Mouse (Mus musculus): ENCODE measurements at regions not wholly inside any gene's neighbourhood (a gene's known extent, or its start where the extent isn't known, plus 50 kb on each side); places are given as distances from the start of the nearest gene placed in this dataset.

DNA sequence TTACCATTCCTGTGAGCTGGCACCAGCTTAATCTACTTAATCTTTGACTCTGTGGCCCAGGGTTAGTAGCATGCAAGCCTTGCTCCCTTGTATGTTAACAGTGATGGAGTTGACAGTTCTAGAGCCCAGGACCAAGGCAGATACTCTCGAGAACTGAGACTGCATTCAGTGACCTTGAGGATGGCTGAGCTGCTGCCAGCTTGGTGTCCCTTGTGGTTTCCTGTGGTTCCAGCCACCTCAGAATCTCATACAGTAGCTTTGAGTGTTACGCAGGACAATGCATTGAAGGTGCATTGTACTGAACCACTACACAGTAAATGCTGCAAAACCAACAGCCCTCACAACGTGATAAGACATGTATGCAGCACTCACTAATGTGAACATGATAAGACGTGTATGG, 90.6 kb downstream of the Zfp706 start:
- no peak for DNase-seq

DNA sequence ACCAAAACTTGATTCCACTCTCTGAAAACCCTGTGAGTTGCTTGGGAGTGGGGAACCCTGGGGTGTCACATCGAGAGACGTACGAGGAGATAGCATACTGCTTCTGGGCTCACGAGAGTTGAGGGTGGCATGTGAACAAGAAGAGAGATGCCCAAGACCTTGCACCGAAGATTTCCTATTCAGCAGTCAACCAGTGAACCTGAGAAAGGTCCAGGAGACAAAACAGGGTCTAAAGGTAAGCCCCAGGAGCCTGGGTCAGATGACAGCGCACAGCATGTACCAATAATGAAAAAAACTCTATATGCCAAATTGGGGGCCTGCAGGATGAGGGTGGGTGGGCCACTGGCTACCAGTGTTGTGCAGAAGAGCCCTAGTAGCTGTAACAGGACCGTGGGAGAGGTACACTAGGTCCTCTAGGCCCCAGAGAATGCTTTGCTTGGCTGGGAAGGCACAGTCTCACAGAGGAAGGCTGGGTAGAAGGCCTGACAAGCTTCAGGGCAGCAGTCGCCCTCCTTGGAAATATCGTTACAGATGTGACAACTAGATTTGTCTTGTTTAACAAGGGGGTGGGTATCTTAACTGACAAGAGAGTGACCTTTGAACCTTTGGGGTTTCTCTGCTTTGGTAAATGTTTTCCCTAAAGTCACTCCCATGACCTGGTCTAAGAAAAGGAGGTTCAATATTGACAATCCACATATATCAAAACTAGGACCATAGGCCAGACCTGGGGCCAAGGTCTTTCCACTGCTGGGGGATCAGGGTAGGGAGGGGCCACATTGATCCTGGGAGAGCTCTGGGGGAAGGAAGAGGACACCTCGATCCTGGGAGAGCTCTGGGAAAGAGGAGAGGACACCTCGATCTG, 93.1 kb downstream of the Zfp706 start:
- no peak for DNase-seq

DNA sequence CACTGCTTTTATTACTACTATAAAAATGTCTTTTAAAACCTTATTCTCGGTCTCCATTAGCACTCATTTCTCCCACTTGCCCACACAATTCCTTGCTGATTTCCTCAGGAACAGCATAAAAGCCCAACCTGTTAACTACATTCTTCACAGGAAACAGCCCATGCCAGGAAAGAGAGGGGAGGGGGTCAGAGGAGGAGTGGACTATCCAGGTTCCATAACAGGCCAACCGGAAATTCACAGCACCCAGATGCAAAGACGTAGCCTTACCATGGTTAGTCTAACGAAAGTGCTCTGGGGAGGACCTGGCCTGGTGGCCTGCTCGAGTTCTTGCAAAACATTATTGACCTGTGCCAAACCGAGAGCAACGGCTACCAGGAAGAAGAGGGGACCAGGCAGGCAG, 94.3 kb downstream of the Zfp706 start:
- DNase-seq: no peak

DNA sequence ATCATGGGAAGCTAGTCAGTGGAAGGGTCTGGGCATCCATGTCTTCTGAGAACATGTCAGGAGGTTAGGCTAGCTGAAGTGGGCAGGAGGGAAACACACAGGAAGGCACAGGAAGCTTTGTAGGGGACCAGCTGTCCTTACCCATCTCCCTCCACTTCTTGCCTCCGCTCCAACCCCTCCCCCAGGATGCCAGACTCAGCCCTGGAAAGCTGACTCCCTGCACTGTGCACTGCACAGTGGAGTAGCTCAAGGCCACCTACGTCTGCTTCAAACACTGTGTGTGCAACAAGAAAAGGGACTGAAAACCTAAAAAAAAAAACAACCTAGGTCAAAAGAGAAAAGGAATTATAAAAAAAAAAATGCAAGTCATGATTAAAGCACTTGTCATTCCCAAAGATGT, 97.3 kb downstream of the Zfp706 start:
- no peak for DNase-seq

DNA sequence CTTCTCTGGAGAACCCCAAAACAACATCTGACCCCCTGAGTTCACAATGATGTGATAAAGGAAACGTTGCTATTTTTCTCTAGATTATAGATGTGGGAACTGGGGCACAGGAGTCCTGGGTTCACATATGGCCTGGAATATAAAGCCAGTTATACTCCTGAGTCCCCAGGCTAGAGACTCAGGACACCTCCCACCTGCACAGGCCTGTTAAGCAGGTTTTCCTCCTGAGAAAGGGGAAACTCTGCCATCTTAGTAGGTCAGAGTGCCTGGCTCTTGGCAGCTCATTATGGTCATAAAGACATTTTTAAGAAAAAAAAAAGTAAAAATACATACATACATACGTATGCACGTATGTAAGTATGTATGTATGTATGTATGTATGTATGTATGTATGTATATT, 98.1 kb downstream of the Zfp706 start:
- no peak for DNase-seq

DNA sequence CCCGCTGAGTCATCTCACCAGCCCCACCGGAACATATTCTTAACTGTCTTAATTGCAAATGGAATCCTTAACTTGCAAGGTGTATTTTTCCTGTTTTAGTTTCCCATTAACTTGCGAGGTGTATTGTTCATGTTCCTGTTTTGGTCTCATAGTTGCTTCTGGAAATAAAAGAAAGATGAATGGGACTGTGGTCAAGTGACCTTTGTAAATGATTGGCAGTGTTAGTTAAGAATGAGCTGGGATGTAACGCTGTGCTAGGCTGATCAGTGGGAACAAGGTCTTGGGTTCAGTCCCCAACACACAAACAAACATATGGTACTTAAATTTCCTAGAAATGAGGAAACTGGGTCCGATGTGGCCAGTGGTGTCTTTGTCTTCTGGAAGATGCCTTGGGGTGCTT, 100.8 kb downstream of the Zfp706 start:
- no peak for DNase-seq

DNA sequence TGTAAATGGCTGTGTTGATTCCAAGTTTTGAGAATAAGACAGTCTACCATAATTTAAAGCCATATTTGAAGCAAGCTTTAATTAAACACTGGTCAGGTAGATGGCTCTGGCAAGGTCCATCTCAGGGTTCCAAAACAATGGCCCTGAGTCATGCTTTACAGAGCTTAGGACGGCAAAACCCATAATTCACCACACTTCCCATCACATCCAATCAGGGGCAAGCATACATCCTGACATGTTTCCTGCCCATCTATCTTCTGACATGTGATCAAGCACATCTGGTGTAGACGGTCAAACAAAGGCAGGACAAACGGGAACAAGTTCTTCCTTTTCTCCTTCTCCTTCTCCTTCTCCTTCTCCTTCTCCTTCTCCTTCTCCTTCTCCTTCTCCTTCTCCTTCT, 101.5 kb downstream of the Zfp706 start:
- no peak for DNase-seq

DNA sequence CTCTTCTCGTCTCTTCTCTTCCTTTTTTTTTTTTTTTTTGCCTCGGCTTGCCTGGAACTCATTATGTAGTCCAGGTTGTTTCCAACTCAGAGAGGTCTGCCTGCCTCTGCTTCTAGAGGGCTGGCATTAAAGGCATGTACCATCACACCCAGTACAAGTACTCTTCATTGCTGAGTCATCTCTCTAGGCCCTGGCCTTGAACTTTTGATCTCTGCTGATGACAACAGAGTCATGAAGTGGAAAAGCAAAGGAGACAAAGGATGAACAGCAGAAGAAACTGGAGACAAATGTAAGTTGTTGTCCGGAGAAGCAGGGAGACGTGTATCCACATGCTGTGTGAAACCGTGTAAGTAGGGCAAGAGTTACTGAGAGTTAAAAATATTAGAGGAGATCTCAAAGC, 103.7 kb downstream of the Zfp706 start:
- DNase-seq: no peak

DNA sequence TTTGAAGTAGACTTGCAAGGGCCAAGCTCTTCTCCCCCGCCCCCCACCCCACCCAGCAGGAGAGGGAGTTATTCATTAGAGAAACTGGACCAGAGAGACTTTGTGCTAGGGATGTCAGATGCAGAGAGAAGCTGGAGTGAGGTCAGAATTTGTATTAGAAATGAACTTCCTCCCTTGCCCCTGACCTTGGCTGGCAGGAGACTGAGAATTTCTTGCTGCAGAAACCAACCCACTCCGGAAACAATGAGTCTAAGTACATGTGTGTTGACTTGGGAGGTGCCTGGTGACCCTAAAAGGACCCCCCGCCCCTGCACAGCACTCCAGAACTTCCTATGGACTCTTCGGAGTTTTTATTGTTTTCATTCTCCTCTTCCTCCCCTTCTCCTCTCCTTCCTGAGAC, 104.3 kb downstream of the Zfp706 start:
- no peak for DNase-seq

DNA sequence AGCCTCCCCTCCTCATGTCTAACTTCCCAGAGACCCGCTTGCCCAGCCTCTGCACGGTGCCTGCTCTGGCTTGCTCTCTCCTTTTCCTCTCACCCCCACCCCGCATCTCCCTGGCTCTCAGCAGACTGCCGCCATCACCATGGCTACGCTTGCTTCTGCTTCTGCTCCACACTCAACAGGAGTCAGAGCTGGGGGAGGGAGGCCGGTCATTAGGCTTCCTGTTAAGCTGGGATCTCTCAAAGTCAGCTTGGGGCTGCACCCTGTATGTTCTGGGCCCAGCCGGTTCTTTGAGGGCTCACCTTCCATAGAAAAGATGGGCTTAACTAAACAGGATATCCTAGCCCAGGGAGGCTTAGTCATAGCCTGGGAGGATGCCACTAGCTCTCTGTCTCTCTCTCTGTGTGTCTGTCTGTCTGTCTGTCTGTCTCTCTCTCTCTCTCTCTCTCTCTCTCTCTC, 105.7 kb downstream of the Zfp706 start:
- DNase-seq: peak; percentile 70

DNA sequence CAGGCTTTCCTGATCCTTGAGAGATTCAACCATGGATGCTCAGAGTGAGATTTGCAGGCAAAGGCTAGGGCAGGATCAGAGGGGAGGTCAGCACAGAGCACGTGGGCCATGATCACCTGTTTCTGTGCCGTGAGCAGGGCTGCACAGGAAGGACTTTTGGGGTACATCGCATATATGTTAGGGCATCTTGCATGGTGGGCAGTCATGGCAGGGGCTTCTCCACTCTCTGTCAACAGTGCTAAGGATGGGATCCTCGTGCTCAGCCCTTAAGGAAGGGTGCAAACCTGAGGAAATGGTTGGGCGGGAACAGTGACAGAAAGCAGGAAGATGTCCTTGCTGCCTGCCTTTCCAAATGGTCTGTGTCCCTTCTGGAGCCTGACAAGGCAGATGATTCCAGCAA, 106.2 kb downstream of the Zfp706 start:
- no peak for DNase-seq

DNA sequence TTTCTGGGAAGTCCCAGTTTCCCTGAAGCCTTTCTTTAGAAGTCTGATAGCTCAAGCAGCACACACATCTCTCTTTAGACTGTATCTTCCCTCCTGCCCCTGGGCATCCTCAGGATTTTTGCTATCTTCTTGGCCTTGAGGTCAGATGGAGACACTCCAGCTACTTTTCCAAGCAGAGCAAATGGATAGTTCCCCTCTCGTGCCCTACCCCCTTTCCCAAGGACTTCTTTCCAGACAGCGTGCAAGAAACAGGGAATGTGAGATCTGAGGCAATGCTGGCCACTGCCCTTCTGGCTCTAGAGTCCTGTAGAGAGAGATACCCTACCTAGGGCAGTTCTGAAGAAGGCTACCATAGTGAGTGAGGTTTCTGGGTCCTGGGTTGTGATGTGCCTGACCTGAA, 106.6 kb downstream of the Zfp706 start:
- DNase-seq: no peak

DNA sequence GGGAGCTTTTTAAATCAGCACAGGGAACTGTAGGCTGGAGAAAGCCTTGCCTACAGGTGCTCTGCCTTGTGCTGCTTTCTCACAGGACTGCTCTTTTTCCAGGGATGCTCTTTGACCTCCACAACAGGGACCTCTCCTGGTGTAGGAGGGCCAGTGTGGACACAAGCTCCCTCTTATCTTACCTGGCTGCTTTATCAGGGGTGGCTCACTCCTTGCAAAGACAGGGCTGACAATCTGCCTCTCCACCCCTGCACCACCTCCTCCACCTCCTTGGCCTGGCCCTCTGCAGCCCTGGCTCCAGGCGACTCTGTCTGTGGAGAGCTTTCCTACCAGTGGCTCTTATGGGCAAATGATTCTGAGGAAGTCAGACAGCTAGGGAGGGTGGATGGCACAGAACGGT, 107.7 kb downstream of the Zfp706 start:
- no peak for DNase-seq

DNA sequence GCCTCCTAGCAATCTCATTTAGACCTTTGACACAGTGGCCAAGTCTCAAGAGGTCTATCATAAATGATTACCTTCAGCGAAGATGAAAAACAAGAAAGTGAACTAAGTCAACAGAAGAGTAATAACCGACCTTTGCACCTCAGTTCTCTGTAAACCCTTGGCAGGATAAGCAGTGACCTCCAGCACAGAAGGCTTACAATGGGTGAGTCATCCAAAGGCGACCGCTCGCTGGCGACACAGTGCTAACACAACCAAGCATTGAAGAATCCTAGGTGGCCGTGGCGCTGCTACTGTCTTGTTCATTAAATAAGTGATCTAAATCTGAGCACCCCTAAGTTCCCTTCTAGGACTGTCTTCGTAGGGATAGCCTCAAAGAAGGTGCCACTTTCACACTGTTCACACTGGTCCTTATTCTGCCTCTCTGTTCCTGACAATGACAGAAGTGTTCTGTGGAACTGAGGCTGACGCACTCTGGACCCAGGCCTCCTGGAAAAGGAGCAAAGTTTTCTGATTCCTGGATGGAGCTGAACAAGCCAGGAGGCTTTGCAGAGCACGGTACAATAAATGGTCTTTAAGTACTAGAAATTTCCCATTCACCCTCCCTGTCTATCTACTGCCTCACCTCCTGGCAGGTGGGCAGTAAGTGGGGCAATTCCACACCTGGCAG, 108.6 kb downstream of the Zfp706 start:
- no peak for DNase-seq

DNA sequence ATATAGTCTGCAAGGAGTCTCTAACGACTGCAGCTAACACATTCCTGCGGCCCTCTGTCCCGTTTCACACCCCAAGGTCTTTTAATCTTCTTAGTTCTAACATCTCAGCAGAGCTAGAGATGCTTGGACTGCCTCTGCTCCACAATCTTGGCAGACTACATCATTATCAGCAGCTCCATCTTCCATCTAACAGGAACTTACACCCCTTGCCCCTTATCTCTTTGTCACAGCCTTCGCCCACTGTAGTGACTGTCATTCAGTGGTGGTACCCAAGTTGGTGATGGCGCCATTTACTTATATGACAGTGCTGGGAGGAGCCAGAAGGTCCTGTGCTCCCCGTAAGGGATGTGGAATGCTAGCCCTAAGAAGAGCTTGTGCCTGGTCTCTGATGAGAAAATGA, 109.2 kb downstream of the Zfp706 start:
- DNase-seq: no peak

DNA sequence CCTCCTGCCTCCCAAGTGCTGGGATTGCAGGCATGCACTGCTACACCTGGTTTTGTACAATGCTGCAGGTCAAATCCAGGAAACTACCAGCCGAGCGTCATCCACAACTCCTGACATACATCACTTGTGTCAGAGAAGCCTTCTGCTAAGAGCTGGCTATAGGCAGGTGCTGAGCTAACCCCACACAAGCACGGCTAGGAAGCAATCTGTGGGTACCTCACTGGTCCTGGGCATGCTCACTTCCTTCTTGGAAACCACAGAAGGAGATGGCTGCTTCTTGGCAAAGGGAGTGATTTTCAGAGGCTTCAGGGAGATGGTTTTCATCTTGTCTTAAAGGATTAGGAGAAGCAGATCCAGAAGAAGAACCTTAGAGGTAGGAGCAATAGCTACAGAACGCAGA, 111.3 kb downstream of the Zfp706 start:
- no peak for DNase-seq

DNA sequence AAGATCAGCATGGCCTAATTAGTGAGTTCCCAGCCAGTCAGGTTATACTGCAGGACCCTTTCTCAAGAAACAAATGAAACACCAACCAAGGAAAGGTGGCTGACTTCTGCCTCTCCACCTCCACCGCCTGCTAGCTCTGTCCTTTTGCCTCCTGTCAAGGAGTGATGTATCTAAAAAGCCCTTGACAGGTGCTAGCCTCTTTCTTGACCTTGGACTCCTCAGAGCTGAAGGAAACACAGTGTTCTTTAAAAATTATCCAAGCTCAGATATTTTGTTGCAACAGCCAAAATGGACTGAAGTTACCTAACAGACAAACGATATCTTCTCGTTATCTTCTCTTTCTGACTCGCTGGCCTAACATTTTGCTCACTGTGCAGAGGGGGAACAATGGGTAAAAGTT, 112.5 kb downstream of the Zfp706 start:
- DNase-seq: no peak

DNA sequence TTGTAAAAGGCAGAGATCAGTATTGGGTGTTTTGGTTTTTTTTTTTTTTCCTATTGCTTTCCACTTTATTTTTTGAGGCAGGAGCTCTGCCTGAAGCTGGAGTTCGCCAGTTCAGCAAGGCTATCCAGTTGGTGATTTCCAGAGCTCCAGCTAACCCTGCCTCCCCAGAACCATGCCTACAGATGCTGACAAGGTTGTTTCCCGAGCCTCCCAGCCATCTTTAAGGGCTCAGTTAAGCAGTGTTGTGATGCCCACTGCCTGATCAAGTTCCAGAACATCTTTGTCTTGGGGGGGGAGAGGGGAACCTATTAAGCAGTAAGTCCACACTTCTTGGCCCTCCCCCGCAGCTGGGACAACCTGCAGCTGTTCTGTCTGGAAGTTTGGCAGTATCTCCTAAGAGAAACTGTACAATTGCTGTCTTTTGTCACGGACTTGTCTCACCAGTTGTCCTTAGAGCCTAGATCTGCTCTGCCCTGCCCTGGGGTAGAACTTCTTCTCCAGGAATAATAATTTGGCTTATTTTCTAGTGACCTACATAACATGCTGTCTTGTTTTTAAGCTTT, 114.1 kb downstream of the Zfp706 start:
- DNase-seq: no peak

DNA sequence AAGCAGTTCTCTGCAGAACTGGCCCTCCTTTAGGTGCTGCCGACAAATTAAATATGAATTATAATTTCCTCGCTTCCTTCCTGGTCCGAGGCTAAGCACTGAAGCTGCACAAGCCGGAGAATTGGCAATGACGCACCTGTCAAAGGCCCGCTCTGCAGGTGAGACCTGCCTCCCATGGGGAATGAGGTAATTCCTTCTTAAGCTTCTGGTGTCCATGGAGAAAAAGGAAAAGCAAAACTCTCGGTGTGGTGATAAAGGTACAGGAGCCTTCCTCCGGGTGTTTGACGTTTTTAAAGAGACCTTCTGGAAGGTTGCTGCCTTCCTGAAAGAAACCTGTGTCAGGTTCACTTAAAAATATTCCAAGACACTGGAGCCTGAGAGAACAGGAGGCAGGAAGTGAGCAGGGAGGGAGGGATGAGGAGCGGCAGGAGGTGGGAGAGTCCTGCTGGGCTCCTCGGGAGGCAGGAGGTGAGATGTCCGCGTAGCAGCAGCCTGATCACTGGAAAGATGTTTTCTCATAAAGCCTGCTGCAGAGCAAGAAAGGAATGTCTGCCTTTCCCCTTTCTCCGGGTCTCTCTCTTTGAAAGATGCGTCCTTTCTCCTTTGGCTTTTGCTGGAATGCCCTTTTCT, 114.9 kb downstream of the Zfp706 start:
- no peak for DNase-seq

DNA sequence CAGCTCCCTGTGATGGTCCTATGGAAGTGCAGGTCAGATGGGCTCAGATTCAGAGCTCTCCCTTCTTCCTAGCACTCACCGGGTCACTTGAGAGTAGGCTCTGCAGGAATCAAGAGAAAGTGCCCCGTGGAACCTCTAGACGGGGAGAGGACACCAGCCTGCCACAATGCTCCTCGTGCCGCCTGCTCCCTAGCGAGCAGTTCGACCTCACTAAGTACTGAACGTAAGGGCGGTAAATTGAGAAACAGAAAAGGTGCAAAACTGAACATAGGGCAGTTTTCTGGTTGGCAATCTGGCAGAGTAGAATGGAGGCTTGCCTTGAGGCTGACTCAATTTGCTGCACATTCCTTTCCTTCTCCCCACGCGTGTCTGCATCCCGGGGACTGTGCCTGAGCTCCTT, 115.7 kb downstream of the Zfp706 start:
- DNase-seq: no peak

DNA sequence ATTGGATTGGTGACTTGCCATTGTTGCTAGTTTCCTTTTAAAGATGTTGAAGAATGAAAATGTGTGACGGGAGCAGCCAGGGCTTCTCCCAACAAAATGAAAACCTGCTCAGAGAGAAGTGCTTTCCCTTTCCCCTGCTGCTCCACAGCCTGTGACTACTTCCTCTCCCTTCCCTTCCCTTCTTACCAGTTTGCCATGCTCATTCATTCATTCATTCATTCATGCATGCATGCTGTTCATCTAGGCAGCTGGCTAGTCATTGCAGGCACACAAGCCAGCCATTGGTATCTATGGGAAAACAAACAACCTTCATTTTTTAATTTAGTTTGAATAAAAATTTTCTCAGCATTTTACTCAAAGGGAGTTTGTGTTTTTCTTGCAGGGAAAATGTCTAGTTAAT, 116.3 kb downstream of the Zfp706 start:
- DNase-seq: no peak

DNA sequence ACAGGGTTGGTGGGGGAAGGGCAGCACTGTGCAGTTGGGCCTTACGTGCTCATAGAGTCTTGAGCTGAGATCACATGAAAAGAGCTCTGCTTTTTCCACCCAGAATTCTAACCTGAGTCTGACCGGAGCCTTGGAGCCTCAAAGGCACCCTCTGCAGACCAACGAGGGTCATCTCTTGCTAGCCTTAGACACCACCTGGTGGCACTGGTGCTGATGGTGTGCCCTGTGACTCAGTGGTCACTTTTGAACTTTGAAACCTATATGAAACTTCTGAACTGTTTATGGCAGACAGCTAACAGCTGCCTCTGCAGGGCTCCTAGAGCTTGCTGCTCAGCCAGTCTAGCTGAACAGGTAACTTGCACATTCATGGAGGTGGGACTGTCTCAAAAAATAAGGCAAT, 118.5 kb downstream of the Zfp706 start:
- no peak for DNase-seq

DNA sequence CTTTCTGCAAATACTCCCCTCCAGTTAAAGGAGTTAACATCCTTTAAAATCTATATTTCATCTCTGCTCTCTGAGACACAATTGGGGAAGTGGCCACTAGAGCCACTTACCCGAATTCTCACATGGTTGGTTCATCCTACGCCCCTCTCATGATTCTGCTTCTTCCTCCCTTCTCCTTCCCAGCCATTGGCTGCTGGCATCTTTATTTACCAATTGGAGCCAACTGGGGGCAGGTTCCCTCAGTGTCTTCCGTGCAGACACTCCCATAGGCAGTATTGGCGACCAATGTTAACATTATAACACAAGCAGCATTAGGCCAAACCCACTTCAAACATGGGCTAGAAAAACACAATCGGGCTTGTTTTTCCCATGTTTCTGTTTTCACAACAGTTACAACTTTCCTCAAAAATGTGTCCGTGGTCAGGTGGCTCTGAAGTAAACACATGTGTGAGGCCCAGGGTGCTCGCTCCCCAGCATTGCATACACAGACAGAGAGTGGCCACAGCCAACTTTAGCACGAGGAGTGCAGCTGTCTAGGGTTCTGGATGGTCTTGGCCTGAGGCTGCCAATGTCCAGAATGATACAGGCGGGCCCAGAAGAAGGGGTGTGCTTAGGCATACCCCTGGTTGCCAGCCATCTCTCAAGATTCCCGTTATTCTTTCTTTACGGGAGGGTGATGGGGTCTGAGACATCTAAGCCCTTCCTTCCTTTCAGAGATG, 119.1 kb downstream of the Zfp706 start:
- no peak for DNase-seq
